Comparison of ENCODE assay signal across 23 mouse cellular contexts in genomic region chr2:69019026-69019565, GRCm38 (mm10).
DNase-seq lines count a peak whose midpoint lies in the region; ATAC-seq and TF ChIP-seq lines count a peak whose summit lies in the region.
"Had no signal": no experiment of that assay in that cellular context is flagged by ENCODE, and none has a peak within 500 bp of the region (broad histone marks: within the 10 kb centered on the region; RNA-seq: fewer than 3 reads in every experiment).

No protein-coding gene starts in this region.

- H3K4me3 ChIP-seq in kidney, adult 2 months (ENCODE audit: insufficient read depth, low read depth, low read length), result no peak overlapping the region
- no peak overlapping the region for H3K4me3 ChIP-seq in kidney, embryonic 16.5 days (ENCODE audit: low read length)
- no peak overlapping the region for H3K4me3 ChIP-seq in midbrain, embryonic 11.5 days (ENCODE audit: low read depth, low read length)
- no peak overlapping the region for H3K4me3 ChIP-seq in midbrain, embryonic 16.5 days (ENCODE audit: low read depth, low read length)
- H3K4me3 ChIP-seq in forebrain, embryonic 12.5 days (replicated peaks), result no peak overlapping the region
- H3K4me3 ChIP-seq: forebrain, embryonic 15.5 days; hindbrain, embryonic 13.5 days; layer of hippocampus, adult 2 months; left cerebral cortex, adult 2 months; limb, embryonic 12.5 days; megakaryocyte, embryonic 14.5 days; midbrain, embryonic 13.5 days had no signal

- H3K4me1 ChIP-seq in kidney, adult 2 months (ENCODE audit: control insufficient read depth, insufficient read depth, low read length), result peaks cover 7% of the 10 kb centered on the region; the same call in 1 of the 2 replicates
- H3K4me1 ChIP-seq in kidney, embryonic 16.5 days (ENCODE audit: insufficient read depth, low read length), result no peaks in the 10 kb centered on the region
- H3K4me1 ChIP-seq in midbrain, embryonic 11.5 days (ENCODE audit: control insufficient read depth, insufficient read depth, low read length), result no peaks in the 10 kb centered on the region
- H3K4me1 ChIP-seq in midbrain, embryonic 16.5 days (ENCODE audit: control insufficient read depth, insufficient read depth, low read length), result peaks cover 4% of the 10 kb centered on the region; the same call in 1 of the 2 replicates
- H3K4me1 ChIP-seq in forebrain, embryonic 12.5 days, result peaks cover 4% of the 10 kb centered on the region; the same call in 1 of the 2 replicates
- H3K4me1 ChIP-seq: midbrain, embryonic 13.5 days had no signal

- no peak for TF ChIP-seq POLR2A in kidney, adult 2 months (IDR thresholded peaks at IDR 0.05; ENCODE audit: low read depth, low read length)

- no peak for ATAC-seq in kidney, embryonic 16.5 days (ENCODE audit: low FRiP score, low TSS enrichment)
- ATAC-seq in midbrain, embryonic 11.5 days (ENCODE audit: low FRiP score), result no peak
- ATAC-seq in midbrain, embryonic 16.5 days, result no peak
- no peak for ATAC-seq in forebrain, embryonic 12.5 days (ENCODE audit: low FRiP score)
- ATAC-seq: activated CD4-positive, CD25-positive, alpha-beta regulatory T cell, adult 4 months; forebrain, embryonic 15.5 days; midbrain, embryonic 13.5 days had no signal

- 61% methylated on average over 13 of the region's 13 CpGs for WGBS in kidney, adult 2 months
- 92% methylated on average over 13 of the region's 13 CpGs for WGBS in kidney, embryonic 16.5 days
- 96% methylated on average over 13 of the region's 13 CpGs for WGBS in midbrain, embryonic 11.5 days
- WGBS in midbrain, embryonic 16.5 days, result 84% methylated on average over 13 of the region's 13 CpGs
- 95% methylated on average over 13 of the region's 13 CpGs for WGBS in forebrain, embryonic 12.5 days

- no peaks in the 10 kb centered on the region for H3K27me3 ChIP-seq in kidney, adult 2 months (replicated peaks; ENCODE audit: control insufficient read depth, insufficient read depth, low read length)
- no peaks in the 10 kb centered on the region for H3K27me3 ChIP-seq in kidney, embryonic 16.5 days (ENCODE audit: insufficient read depth, low read length)
- no peaks in the 10 kb centered on the region for H3K27me3 ChIP-seq in midbrain, embryonic 11.5 days (ENCODE audit: control insufficient read depth, insufficient read depth, low read length)
- H3K27me3 ChIP-seq in midbrain, embryonic 16.5 days (ENCODE audit: control insufficient read depth, insufficient read depth, low read depth, low read length), result no peaks in the 10 kb centered on the region
- H3K27me3 ChIP-seq in forebrain, embryonic 12.5 days, result no peaks in the 10 kb centered on the region
- H3K27me3 ChIP-seq: forebrain, embryonic 15.5 days; hindbrain, embryonic 13.5 days; limb, embryonic 12.5 days; megakaryocyte, embryonic 14.5 days; midbrain, embryonic 13.5 days had no signal

- no peaks in the 10 kb centered on the region for H3K36me3 ChIP-seq in kidney, adult 2 months (ENCODE audit: control insufficient read depth, insufficient read depth, low read length)
- H3K36me3 ChIP-seq in kidney, embryonic 16.5 days (ENCODE audit: insufficient read depth, low read length), result no peaks in the 10 kb centered on the region
- no peaks in the 10 kb centered on the region for H3K36me3 ChIP-seq in midbrain, embryonic 11.5 days (ENCODE audit: control insufficient read depth, insufficient read depth, low read length)
- H3K36me3 ChIP-seq in midbrain, embryonic 16.5 days (ENCODE audit: control insufficient read depth, insufficient read depth, low read length), result no peaks in the 10 kb centered on the region
- H3K36me3 ChIP-seq in forebrain, embryonic 12.5 days (replicated peaks), result no peaks in the 10 kb centered on the region
- H3K36me3 ChIP-seq: forebrain, embryonic 15.5 days; hindbrain, embryonic 13.5 days; limb, embryonic 12.5 days; midbrain, embryonic 13.5 days had no signal

- no peak overlapping the region; the same call in 1 of the 2 replicates for H3K27ac ChIP-seq in kidney, adult 2 months (ENCODE audit: insufficient read depth, low read depth, low read length)
- H3K27ac ChIP-seq in kidney, embryonic 16.5 days (ENCODE audit: low read length), result no peak overlapping the region
- no peak overlapping the region for H3K27ac ChIP-seq in midbrain, embryonic 11.5 days (ENCODE audit: low read depth, low read length)
- no peak overlapping the region for H3K27ac ChIP-seq in midbrain, embryonic 16.5 days (ENCODE audit: low read length)
- H3K27ac ChIP-seq in forebrain, embryonic 12.5 days, result no peak overlapping the region
- H3K27ac ChIP-seq: forebrain, embryonic 15.5 days; hindbrain, embryonic 13.5 days; layer of hippocampus, adult 2 months; left cerebral cortex, adult 2 months; limb, embryonic 12.5 days; midbrain, embryonic 13.5 days had no signal

- peak; percentile 69 for DNase-seq in kidney, adult 2 months
- DNase-seq in midbrain, embryonic 11.5 days (ENCODE audit: low spot score, missing footprints), result peak; percentile 8
- peak; percentile 11 for DNase-seq in kidney, postnatal 14 days
- DNase-seq: adrenal gland, adult 8-10 months; B cell, adult 2 months; gastrocnemius, postnatal 25 days; heart, adult 18-20 months; heart, postnatal 4 days; lung, postnatal 4 days; thymus, postnatal 4 days had no signal

- no peaks in the 10 kb centered on the region for H3K9me3 ChIP-seq in kidney, embryonic 16.5 days (ENCODE audit: low read length)
- H3K9me3 ChIP-seq in midbrain, embryonic 11.5 days (ENCODE audit: control insufficient read depth, low read length), result no peaks in the 10 kb centered on the region
- no peaks in the 10 kb centered on the region for H3K9me3 ChIP-seq in midbrain, embryonic 16.5 days (replicated peaks; ENCODE audit: control insufficient read depth, low read length, poor library complexity, severe bottlenecking)
- H3K9me3 ChIP-seq in forebrain, embryonic 12.5 days, result no peaks in the 10 kb centered on the region
- H3K9me3 ChIP-seq: forebrain, embryonic 15.5 days; hindbrain, embryonic 13.5 days; limb, embryonic 12.5 days; megakaryocyte, embryonic 14.5 days; midbrain, embryonic 13.5 days had no signal

- no peak overlapping the region for H3K4me2 ChIP-seq in kidney, embryonic 16.5 days (replicated peaks; ENCODE audit: low read depth, low read length)
- no peak overlapping the region for H3K4me2 ChIP-seq in midbrain, embryonic 11.5 days
- no peak overlapping the region for H3K4me2 ChIP-seq in midbrain, embryonic 16.5 days (ENCODE audit: low read length)
- no peak overlapping the region for H3K4me2 ChIP-seq in forebrain, embryonic 12.5 days
- H3K4me2 ChIP-seq: forebrain, embryonic 15.5 days; heart, embryonic 11.5 days; hindbrain, embryonic 13.5 days; limb, embryonic 12.5 days; liver, embryonic 11.5 days; midbrain, embryonic 13.5 days had no signal

- H3K9ac ChIP-seq in kidney, embryonic 16.5 days (replicated peaks; ENCODE audit: low read length), result no peak overlapping the region
- no peak overlapping the region for H3K9ac ChIP-seq in midbrain, embryonic 11.5 days (ENCODE audit: low read length)
- H3K9ac ChIP-seq in midbrain, embryonic 16.5 days (ENCODE audit: low read depth, low read length), result no peak overlapping the region
- H3K9ac ChIP-seq in forebrain, embryonic 12.5 days, result no peak overlapping the region
- H3K9ac ChIP-seq: forebrain, embryonic 15.5 days; hindbrain, embryonic 13.5 days; limb, embryonic 12.5 days; midbrain, embryonic 13.5 days had no signal

- TF ChIP-seq CTCF in kidney, adult 2 months (conservative IDR thresholded peaks at IDR 0.05; ENCODE audit: insufficient read depth, insufficient read length, low read depth, low read length), result no peak

Comparison
In these comparisons a context has a peak if more than half of its experiments do, and no peak if none do; other contexts are left out.
1. DNase-seq: peak in every context shown above with its lines; median percentile 69 in kidney, adult 2 months; 11 in kidney, postnatal 14 days; 8 in midbrain, embryonic 11.5 days.